Mouse (Mus musculus): ENCODE data around the gene Sdr42e1.
A peak's percentile ranks its signal among the peaks of the same experiment; 100 is the strongest.

Sdr42e1 gene

GRCm38 (mm10) chr8:117673430-117673830 lies at the start of gene Sdr42e1:
TSS of gene Sdr42e1 (minus strand) at chr8:117673689.
- DNase-seq (ENCODE audit: low read depth), result peak; percentile 13

- DNase-seq (ENCODE audit: low read depth), result no peak
Observed at GRCm38 (mm10) chr8:117718152-117718860, 44.8 kb upstream of the Sdr42e1 start.

GRCm38 (mm10) chr8:117715896-117716295 lies 42.4 kb upstream of the Sdr42e1 start:
- DNase-seq (ENCODE audit: low read depth), result no peak

- DNase-seq (ENCODE audit: low read depth), result no peak
Observed at GRCm38 (mm10) chr8:117714604-117715003, 41.1 kb upstream of the Sdr42e1 start.

GRCm38 (mm10) chr8:117712226-117712625 lies 38.7 kb upstream of the Sdr42e1 start:
- DNase-seq (ENCODE audit: low read depth), result no peak

- DNase-seq (ENCODE audit: low read depth), result no peak
Observed at GRCm38 (mm10) chr8:117706141-117706540, 32.7 kb upstream of the Sdr42e1 start.

GRCm38 (mm10) chr8:117702701-117703100 lies 29.2 kb upstream of the Sdr42e1 start:
- no peak for DNase-seq (ENCODE audit: low read depth)

- no peak for DNase-seq (ENCODE audit: low read depth)
Observed at GRCm38 (mm10) chr8:117701859-117702258, 28.4 kb upstream of the Sdr42e1 start, which contains the start of gene Hsd17b2. TSS of gene Hsd17b2 (plus strand) at chr8:117701904.

- DNase-seq (ENCODE audit: low read depth), result no peak
Observed at GRCm38 (mm10) chr8:117701246-117701645, 27.8 kb upstream of the Sdr42e1 start.

- DNase-seq (ENCODE audit: low read depth), result no peak
Observed at GRCm38 (mm10) chr8:117700699-117701098, 27.2 kb upstream of the Sdr42e1 start.

- no peak for DNase-seq (ENCODE audit: low read depth)
Observed at GRCm38 (mm10) chr8:117697248-117697647, 23.8 kb upstream of the Sdr42e1 start.

GRCm38 (mm10) chr8:117695636-117696035 lies 22.1 kb upstream of the Sdr42e1 start:
- DNase-seq (ENCODE audit: low read depth), result no peak

GRCm38 (mm10) chr8:117692131-117692530 lies 18.6 kb upstream of the Sdr42e1 start:
- DNase-seq (ENCODE audit: low read depth), result no peak

GRCm38 (mm10) chr8:117687890-117688289 lies 14.4 kb upstream of the Sdr42e1 start:
- DNase-seq (ENCODE audit: low read depth), result no peak

- no peak for DNase-seq (ENCODE audit: low read depth)
Observed at GRCm38 (mm10) chr8:117684504-117684903, 11.0 kb upstream of the Sdr42e1 start.

- DNase-seq (ENCODE audit: low read depth), result no peak
Observed at GRCm38 (mm10) chr8:117683925-117684472, 10.5 kb upstream of the Sdr42e1 start.

GRCm38 (mm10) chr8:117678650-117679049 lies 5.2 kb upstream of the Sdr42e1 start:
- DNase-seq (ENCODE audit: low read depth), result no peak

GRCm38 (mm10) chr8:117677011-117677410 lies 3.5 kb upstream of the Sdr42e1 start:
- no peak for DNase-seq (ENCODE audit: low read depth)

- DNase-seq (ENCODE audit: low read depth), result no peak
Observed at GRCm38 (mm10) chr8:117676460-117676859, 3.0 kb upstream of the Sdr42e1 start.

GRCm38 (mm10) chr8:117675171-117675570 lies 1.7 kb upstream of the Sdr42e1 start:
- no peak for DNase-seq (ENCODE audit: low read depth)

- no peak for DNase-seq (ENCODE audit: low read depth)
Observed at GRCm38 (mm10) chr8:117672558-117672957, 931 bp downstream of the Sdr42e1 start.

GRCm38 (mm10) chr8:117670461-117670860 lies 3.0 kb downstream of the Sdr42e1 start:
- no peak for DNase-seq (ENCODE audit: low read depth)

GRCm38 (mm10) chr8:117667349-117668124 lies 6.0 kb downstream of the Sdr42e1 start:
- no peak for DNase-seq (ENCODE audit: low read depth)

All from c-Kit-positive CD71-positive TER-119-negative erythroid progenitor cells, embryonic 14.5 days (primary cell).